8 mouse cellular contexts compared by ENCODE assay signal in the genomic region with DNA sequence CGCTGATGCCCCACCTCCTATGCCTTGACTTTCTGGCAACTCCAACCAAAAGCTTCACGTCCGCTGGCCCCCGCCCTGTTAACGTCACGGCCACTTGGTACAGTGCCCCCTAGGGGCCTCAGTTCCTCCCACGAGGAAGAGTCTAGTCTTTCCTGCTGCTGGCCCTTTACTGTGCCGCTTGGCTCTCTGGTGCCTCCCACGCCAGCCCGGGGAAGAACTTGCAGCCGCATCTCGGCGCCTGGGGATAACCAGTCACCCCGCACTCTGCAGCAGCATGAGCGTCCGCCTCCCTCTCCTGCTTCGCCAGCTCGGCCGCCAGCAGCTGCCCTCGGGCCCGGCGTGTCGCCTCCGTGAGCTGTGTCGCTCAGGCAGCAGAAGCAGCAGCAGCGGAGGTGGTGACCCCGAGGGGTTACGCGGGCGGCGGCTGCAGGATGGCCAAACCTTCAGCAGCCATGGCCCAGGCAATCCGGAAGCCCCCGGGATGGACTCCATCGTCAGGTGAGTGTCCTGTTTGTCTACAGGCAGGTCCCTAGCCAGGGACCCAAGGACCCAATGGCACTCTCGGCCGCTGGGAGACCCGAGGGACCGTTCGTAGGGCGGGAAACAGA. TPM values are rescaled to one million over a fixed set of nuclear protein-coding genes. Genes with fewer than 3 reads are reported as not detected.
DNase-seq lines count a peak whose midpoint lies in the region; ATAC-seq and TF ChIP-seq lines count a peak whose summit lies in the region.

A gene (plus strand): TSS at position 138 of the 608 bp plus-strand sequence.

- peak within 1 kb of the TSS; percentile 97 for H3K4me3 ChIP-seq in E14TG2a.4 (replicated peaks; ENCODE audit: low read length)
- H3K4me3 ChIP-seq in forebrain, embryonic 12.5 days (replicated peaks): peak within 1 kb of the TSS; percentile 68
- peak within 1 kb of the TSS; percentile 83 for H3K4me3 ChIP-seq in heart, embryonic 16.5 days (ENCODE audit: low read length)
- H3K4me3 ChIP-seq in liver, embryonic 14.5 days (ENCODE audit: insufficient read depth in 1 of 2, low read depth in 2 of 2, low read length in 2 of 2): peak within 1 kb of the TSS; percentile 72 to 90
- H3K4me3 ChIP-seq in stomach, embryonic 15.5 days (replicated peaks): peak within 1 kb of the TSS; percentile 80

- under 1% methylated on average over 40 of the region's 40 CpGs for WGBS in forebrain, embryonic 12.5 days
- under 1% methylated on average over 40 of the region's 40 CpGs for WGBS in heart, embryonic 16.5 days
- 0% methylated on average over 40 of the region's 40 CpGs for WGBS in liver, embryonic 14.5 days (ENCODE audit: insufficient replicate concordance)
- under 1% methylated on average over 40 of the region's 40 CpGs for WGBS in stomach, embryonic 15.5 days

- no peak for TF ChIP-seq EP300 in liver, embryonic 14.5 days (IDR thresholded peaks at IDR 0.05; ENCODE audit: low read depth)

- peak within 1 kb of the TSS; percentile 77 for H3K9ac ChIP-seq in forebrain, embryonic 12.5 days
- peak within 1 kb of the TSS; percentile 86 for H3K9ac ChIP-seq in heart, embryonic 16.5 days (ENCODE audit: low read length)
- peak within 1 kb of the TSS; percentile 94 for H3K9ac ChIP-seq in liver, embryonic 14.5 days (replicated peaks)
- H3K9ac ChIP-seq in stomach, embryonic 15.5 days: peak within 1 kb of the TSS; percentile 91

- H3K4me1 ChIP-seq in E14TG2a.4 (replicated peaks; ENCODE audit: low read depth, low read length): peaks cover 55% of the 10 kb centered on the region
- H3K4me1 ChIP-seq in forebrain, embryonic 12.5 days: peaks cover 9% of the 10 kb centered on the region
- H3K4me1 ChIP-seq in heart, embryonic 16.5 days (ENCODE audit: control insufficient read depth, insufficient read depth, low read length): peaks cover 8% of the 10 kb centered on the region
- peaks cover 31 to 34% of the 10 kb centered on the region in 2 experiments for H3K4me1 ChIP-seq in liver, embryonic 14.5 days (replicated peaks; ENCODE audit: control insufficient read depth in 2 of 2, insufficient read depth in 2 of 2, low read length in 1 of 2)
- peaks cover 3% of the 10 kb centered on the region; the same call in 1 of the 2 replicates for H3K4me1 ChIP-seq in stomach, embryonic 15.5 days

- H3K27ac ChIP-seq in forebrain, embryonic 12.5 days: peak within 1 kb of the TSS; percentile 90
- H3K27ac ChIP-seq in heart, embryonic 16.5 days (ENCODE audit: low read length): peak within 1 kb of the TSS; percentile 89
- H3K27ac ChIP-seq in liver, embryonic 14.5 days: peak within 1 kb of the TSS; percentile 90
- H3K27ac ChIP-seq in stomach, embryonic 15.5 days: peak within 1 kb of the TSS; percentile 95

- no peaks in the 10 kb centered on the region for H3K9me3 ChIP-seq in E14TG2a.4 (ENCODE audit: low read length)
- no peaks in the 10 kb centered on the region for H3K9me3 ChIP-seq in forebrain, embryonic 12.5 days
- H3K9me3 ChIP-seq in heart, embryonic 16.5 days (replicated peaks; ENCODE audit: control insufficient read depth, low read length): no peaks in the 10 kb centered on the region
- H3K9me3 ChIP-seq in liver, embryonic 14.5 days (ENCODE audit: control insufficient read depth, low read length): no peaks in the 10 kb centered on the region
- no peaks in the 10 kb centered on the region for H3K9me3 ChIP-seq in stomach, embryonic 15.5 days

- H3K36me3 ChIP-seq in E14TG2a.4 (ENCODE audit: insufficient read depth, low read length): peaks cover 18% of the 10 kb centered on the region; the same call in 1 of the 2 replicates
- H3K36me3 ChIP-seq in forebrain, embryonic 12.5 days (replicated peaks): no peaks in the 10 kb centered on the region
- no peaks in the 10 kb centered on the region for H3K36me3 ChIP-seq in heart, embryonic 16.5 days (ENCODE audit: control insufficient read depth, insufficient read depth)
- no peaks in the 10 kb centered on the region; the same call in 1 of the 2 replicates for H3K36me3 ChIP-seq in liver, embryonic 14.5 days (replicated peaks; ENCODE audit: control insufficient read depth, insufficient read depth, low read depth)
- H3K36me3 ChIP-seq in stomach, embryonic 15.5 days: no peaks in the 10 kb centered on the region

- TF ChIP-seq CTCF in E14TG2a.4 (conservative IDR thresholded peaks at IDR 0.05; ENCODE audit: low read length): peak; percentile 63
- peak; percentile 95 for TF ChIP-seq CTCF in liver, embryonic 14.5 days (IDR thresholded peaks at IDR 0.05; ENCODE audit: low read depth)

- peak within 1 kb of the TSS; percentile 83 for H3K4me2 ChIP-seq in forebrain, embryonic 12.5 days
- peak within 1 kb of the TSS; percentile 93 for H3K4me2 ChIP-seq in heart, embryonic 16.5 days (ENCODE audit: low read depth, low read length)
- peak within 1 kb of the TSS; percentile 99 for H3K4me2 ChIP-seq in liver, embryonic 14.5 days (ENCODE audit: low read depth)
- H3K4me2 ChIP-seq in stomach, embryonic 15.5 days: peak within 1 kb of the TSS; percentile 91

- ATAC-seq in forebrain, embryonic 12.5 days (ENCODE audit: low FRiP score): peak; percentile 82
- ATAC-seq in heart, embryonic 16.5 days (replicated peaks; ENCODE audit: extremely low read depth, insufficient read depth, low FRiP score): peak; percentile 76
- peak; percentile 77 for ATAC-seq in liver, embryonic 14.5 days (ENCODE audit: insufficient read depth)
- ATAC-seq in stomach, embryonic 15.5 days (ENCODE audit: insufficient read depth, low FRiP score, low read depth): peak; percentile 73

- H3K27me3 ChIP-seq in E14TG2a.4 (ENCODE audit: insufficient read depth, low read length): no peaks in the 10 kb centered on the region
- H3K27me3 ChIP-seq in forebrain, embryonic 12.5 days: no peaks in the 10 kb centered on the region
- no peaks in the 10 kb centered on the region for H3K27me3 ChIP-seq in heart, embryonic 16.5 days (ENCODE audit: control insufficient read depth, insufficient read depth, low read length)
- H3K27me3 ChIP-seq in liver, embryonic 14.5 days (ENCODE audit: control insufficient read depth, insufficient read depth, low read length): no peaks in the 10 kb centered on the region
- H3K27me3 ChIP-seq in stomach, embryonic 15.5 days (replicated peaks): no peaks in the 10 kb centered on the region

- DNase-seq in c-Kit-positive CD71-positive TER-119-positive erythroid progenitor cells, embryonic 14.5 days (ENCODE audit: low spot score): peak; percentile 85
- peak; percentile 84 to 90 for DNase-seq in kidney, postnatal 25 days
- DNase-seq in liver, embryonic 14.5 days (ENCODE audit: low read depth in 3 of 3, low spot score in 3 of 3): peak; percentile 75 to 85 (median 81)
- peak; percentile 89 for DNase-seq in neural tube, embryonic 10.5 days (ENCODE audit: extremely low spot score, low spot score)

RNA-seq across cellular contexts. Expression of the gene that starts here (rescaled TPM):
- 11.2 TPM in 2 replicates for polyA plus RNA-seq in forebrain, embryonic 12.5 days (2016; fragmentation: Nextera tagmentation; extraction: Ambion mirVana)
- polyA plus RNA-seq in heart, embryonic 16.5 days (2015; fragmentation: Nextera tagmentation; extraction: Ambion mirVana): 10.1 and 10.2 TPM in 2 replicates
- 11.9 and 18.5 TPM in 2 replicates for polyA plus RNA-seq in liver, embryonic 14.5 days (2012; rRNA removed)
- 19.2 and 21.4 TPM in 2 replicates for polyA plus RNA-seq in liver, embryonic 14.5 days (2014; fragmentation: Nextera tagmentation; extraction: Ambion mirVana)
- polyA plus RNA-seq in stomach, embryonic 15.5 days (2015; fragmentation: Nextera tagmentation; extraction: Ambion mirVana): 14.6 and 17.1 TPM in 2 replicates

Comparison
In these comparisons a context has a peak if more than half of its experiments do, and no peak if none do; other contexts are left out.
1. Peak in every context shown above with its lines: DNase-seq, ATAC-seq, H3K4me3 ChIP-seq and H3K27ac ChIP-seq.